Mouse (Mus musculus) brain, embryonic 14.5 days (tissue): ENCODE measurements at regions not wholly inside any gene's neighbourhood (a gene's known extent, or its start where the extent isn't known, plus 50 kb on each side); places are given as distances from the start of the nearest gene placed in this dataset.

ENCODE experiments used
- CTCF ChIP-seq: fragments of 200-500 bp; IDR thresholded peaks from 2 replicates; pipeline ENCODE4 v1.5.1; 2012; ENCODE audit warnings: inconsistent platforms, mild to moderate bottlenecking, moderate library complexity, borderline replicate concordance; ENCODE audit not compliant: insufficient read depth, insufficient read length; ENCODE audit errors: extremely low read depth
- POLR2A ChIP-seq: fragments of 200-500 bp; IDR thresholded peaks from 2 replicates; pipeline ENCODE4 v1.6.1; 2012; ENCODE audit warnings: mild to moderate bottlenecking, inconsistent platforms, borderline replicate concordance; ENCODE audit not compliant: poor library complexity, insufficient read depth, insufficient read length, severe bottlenecking; ENCODE audit errors: extremely low read depth

GRCm38 (mm10) chr9:52473555-52474196, 205.9 kb downstream of the AI593442 start:
- TF ChIP-seq CTCF (no peak), POLR2A (no peak)
